Mouse (Mus musculus): Measurements from ENCODE around the gene Il17ra. TPM values are rescaled to one million over a fixed set of nuclear protein-coding genes. Genes with fewer than 3 reads are reported as not detected.
A peak's percentile ranks its signal among the peaks of the same experiment; 100 is the strongest.

Il17ra gene
- 2.8 and 3.0 TPM in 2 replicates for polyA plus RNA-seq (2016; fragmentation: Nextera tagmentation; extraction: Ambion mirVana)

DNA sequence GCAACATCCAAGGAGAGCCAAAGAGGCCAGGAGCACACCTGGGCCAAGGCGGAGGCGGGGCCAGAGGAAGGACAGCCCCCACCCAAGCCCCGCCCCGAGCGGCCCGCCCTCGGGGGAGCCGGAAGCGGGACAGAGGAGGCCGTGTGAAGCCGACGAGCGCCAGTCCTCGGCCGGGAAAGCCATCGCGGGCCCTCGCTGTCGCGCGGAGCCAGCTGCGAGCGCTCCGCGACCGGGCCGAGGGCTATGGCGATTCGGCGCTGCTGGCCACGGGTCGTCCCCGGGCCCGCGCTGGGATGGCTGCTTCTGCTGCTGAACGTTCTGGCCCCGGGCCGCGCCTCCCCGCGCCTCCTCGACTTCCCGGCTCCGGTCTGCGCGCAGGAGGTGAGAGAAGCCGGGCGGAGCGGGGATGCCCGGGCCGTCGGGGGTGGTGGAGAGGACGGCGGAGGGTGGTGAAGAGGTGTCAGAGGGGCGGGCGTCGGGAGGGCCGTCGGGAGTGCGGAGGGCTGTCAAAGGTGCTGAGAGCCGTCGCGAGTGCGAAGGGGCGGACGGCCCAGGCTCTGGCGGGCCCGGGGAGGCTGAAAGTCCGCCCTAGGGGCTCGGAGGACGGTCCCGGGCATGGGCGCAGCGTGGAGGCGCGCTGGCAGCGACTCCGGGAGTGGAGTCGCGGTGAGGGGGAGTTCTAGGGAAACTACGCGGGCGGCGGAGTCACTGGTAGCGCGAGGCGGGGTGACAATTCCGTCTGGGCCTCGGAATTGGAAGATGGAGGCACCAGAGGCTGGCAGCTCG lies at the start of gene Il17ra:
Gene Il17ra (plus strand): TSS at position 162 of the 786 bp plus-strand sequence.
- DNase-seq (ENCODE audit: low spot score): peak; percentile 85
- Histone ChIP-seq H3K27me3 (ENCODE audit: low read depth, poor library complexity, severe bottlenecking) (peaks cover 59% of the 10 kb centered on the region), H3K27ac (peak within 1 kb of the TSS; percentile 67)

DNA sequence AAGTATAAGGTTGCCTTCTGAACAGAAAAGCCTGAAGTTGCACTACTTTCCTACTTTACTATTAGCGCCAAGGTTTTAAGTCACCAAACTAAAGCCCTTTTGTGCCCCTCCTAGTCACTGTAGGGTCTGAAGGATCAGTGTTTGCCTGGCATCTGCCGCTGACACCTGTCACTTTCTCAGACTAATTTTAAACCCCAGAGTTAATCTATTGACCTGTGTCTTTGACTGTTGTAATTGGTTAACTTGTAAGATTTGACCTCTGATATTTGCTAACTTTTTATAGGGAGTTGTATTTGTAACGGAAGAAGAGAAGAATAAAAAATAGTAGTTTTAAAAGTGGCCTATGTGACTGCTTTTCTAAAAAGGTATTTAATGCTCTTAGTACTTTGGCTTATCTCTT lies 24.9 kb upstream of the Il17ra start:
- Histone ChIP-seq H3K9me3 (replicated peaks) (no peaks in the 10 kb centered on the region), H3K27me3 (ENCODE audit: low read depth, poor library complexity, severe bottlenecking) (no peaks in the 10 kb centered on the region), H3K36me3 (peaks cover 91% of the 10 kb centered on the region), H3K27ac (no peak overlapping the region), H3K4me1 (no peaks in the 10 kb centered on the region), H3K4me3 (no peak overlapping the region)
- 95% methylated on average over 3 of the region's 3 CpGs for WGBS
- no peak for DNase-seq (ENCODE audit: low spot score)

More for the DNA sequence above, at the start of gene Il17ra:
- H3K4me1 ChIP-seq: peaks cover 13% of the 10 kb centered on the region
- H3K36me3 ChIP-seq: no peaks in the 10 kb centered on the region
- H3K4me3 ChIP-seq: peak within 1 kb of the TSS; percentile 66
- WGBS: 1% methylated on average over 90 of the region's 90 CpGs
- no peaks in the 10 kb centered on the region for H3K9me3 ChIP-seq (replicated peaks)

DNA sequence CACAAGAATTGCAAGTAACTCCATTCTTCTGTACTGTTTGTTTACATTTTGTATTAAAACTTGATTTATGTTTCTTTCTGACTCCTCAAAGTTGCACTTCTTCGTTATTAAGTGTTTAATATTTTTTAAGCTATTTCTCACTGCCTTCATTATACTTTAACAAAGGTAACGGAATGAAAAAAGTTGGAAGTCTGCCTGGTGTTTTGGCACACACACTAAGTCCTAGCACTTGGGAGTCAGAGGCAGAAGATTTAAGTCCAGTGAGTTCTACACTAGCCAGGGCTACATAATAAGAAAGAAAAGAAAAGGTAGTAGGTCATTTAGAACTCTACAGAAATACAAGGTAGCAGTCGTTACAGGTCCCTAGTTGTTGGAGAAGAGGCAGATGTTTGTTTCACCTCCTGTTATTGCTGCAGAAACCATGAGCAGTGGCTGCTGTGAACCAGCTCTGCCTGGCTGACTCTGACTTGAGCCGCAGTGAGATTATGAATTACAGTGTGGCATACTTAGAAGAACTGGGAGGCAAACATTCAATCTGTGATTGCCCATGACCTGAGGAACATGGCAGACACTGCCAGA lies 20.8 kb upstream of the Il17ra start:
- H3K27me3 ChIP-seq (ENCODE audit: low read depth, poor library complexity, severe bottlenecking): no peaks in the 10 kb centered on the region
- no peaks in the 10 kb centered on the region for H3K9me3 ChIP-seq (replicated peaks)
- no peaks in the 10 kb centered on the region for H3K4me1 ChIP-seq
- DNase-seq (ENCODE audit: low spot score): no peak
- no peak overlapping the region for H3K27ac ChIP-seq
- 93% methylated on average over 4 of the region's 4 CpGs for WGBS
- H3K4me3 ChIP-seq: no peak overlapping the region
- peaks cover 69% of the 10 kb centered on the region for H3K36me3 ChIP-seq

DNA sequence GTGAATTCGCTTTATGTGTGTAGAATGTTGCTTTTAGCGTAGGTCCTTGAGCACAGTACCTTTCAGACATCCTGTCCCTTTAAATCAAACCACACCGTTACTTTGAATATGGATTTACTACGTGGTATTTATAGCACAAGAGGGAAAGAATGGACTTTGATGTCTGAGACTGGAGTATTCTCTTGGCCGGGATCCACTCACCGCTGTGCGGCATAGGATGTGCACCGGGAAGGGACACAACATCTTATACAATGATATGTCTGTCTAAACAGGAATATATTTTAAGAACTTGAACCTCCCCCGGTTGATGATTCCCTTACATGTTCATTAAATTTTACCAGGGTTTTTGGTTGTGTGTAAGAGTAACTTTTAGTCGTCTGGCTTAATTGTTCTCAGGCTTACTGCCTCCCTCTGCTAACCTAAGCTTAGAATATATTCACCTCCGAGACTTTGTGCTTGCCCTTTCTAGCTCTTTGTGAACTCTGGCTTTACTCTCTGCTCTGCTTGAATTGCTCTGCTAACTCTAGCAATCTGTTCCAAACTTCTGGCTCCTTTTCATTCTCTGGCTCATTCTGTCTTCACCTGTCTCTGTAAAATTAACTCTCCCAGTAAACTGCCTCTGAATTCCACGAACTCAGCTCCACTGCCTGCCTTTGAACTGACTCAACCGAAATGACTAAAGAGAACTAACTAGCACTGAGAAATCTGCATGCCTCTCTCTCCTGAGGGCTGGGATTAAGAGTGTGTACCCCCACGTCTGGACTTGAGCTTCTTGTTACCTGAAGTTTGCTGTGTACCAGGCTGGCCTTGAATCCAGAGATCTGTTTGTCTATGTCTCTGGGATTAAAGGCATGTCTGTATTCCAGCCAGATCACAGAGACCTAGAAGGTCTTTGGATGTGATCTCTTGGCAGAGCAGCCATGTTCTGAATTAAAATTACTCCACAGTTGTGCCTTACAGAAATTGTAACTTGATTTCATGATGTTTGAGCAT lies 19.4 kb upstream of the Il17ra start:
- H3K36me3 ChIP-seq: peaks cover 55% of the 10 kb centered on the region
- H3K27me3 ChIP-seq (ENCODE audit: low read depth, poor library complexity, severe bottlenecking): no peaks in the 10 kb centered on the region
- H3K4me3 ChIP-seq: no peak overlapping the region
- H3K9me3 ChIP-seq (replicated peaks): no peaks in the 10 kb centered on the region
- 87% methylated on average over 14 of the region's 14 CpGs for WGBS
- H3K27ac ChIP-seq: no peak overlapping the region
- no peak for DNase-seq (ENCODE audit: low spot score)
- no peaks in the 10 kb centered on the region for H3K4me1 ChIP-seq

DNA sequence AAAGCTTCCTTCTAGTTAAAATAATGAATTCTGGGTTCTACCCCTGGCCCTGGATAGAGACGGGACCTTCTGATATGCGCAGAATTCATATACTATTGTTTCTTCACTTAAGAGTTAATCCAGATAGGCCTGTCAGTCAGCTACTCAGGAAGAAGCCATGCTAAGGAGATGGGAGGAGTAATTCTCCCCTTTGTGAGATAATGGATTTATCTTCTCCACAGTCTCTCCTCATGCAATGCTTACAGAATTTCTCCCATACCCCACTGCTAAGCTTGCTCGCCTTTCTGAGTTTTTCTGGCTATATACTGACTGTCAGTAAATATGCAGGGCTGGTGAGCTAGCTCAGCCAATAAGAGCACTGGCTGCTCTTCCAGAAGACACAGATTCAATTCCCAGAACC lies 12.8 kb upstream of the Il17ra start:
- Histone ChIP-seq H3K27me3 (ENCODE audit: low read depth, poor library complexity, severe bottlenecking) (no peaks in the 10 kb centered on the region), H3K4me1 (0 out of 2 replicates have a peak, but pooled peaks cover 9% of the 10 kb centered on the region), H3K27ac (no peak overlapping the region), H3K9me3 (replicated peaks) (no peaks in the 10 kb centered on the region), H3K36me3 (no peaks in the 10 kb centered on the region; the same call in 1 of the 2 replicates), H3K4me3 (no peak overlapping the region)
- WGBS: 88% methylated on average over 3 of the region's 3 CpGs
- DNase-seq (ENCODE audit: low spot score): no peak

DNA sequence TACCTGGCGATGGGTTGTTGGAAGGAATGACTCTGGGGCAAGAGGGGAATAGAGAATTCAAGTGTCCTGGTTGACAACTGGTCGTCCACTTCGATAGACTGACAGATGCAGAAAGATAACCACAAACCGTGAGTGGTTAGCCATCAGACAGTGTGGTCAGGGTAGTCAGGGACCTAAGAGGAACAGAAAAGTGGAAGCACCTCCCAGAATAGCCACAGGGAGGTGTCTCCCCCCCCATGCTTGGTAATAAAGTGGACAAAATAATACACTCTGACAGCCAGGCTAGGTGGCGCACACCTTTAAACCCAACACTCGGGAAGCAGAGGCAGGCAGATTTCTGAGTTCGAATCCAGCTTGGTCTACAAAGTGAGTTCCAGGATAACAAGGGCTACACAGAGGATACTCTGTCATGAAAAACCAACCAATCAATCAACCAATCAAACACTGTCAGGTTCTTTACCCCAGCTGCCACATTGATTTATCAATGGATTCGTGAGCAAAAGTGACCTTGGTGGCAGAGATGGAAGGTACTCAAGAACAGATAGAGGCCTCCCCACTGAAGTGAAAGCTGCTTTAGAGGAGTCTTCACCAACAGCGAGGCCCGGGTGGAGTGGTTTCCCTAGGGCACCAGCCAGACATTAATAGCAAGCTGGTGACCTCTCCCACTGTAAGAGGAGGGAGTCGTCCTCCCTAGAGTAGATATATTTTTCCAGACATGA lies 10.5 kb upstream of the Il17ra start:
- no peak for DNase-seq (ENCODE audit: low spot score)

DNA sequence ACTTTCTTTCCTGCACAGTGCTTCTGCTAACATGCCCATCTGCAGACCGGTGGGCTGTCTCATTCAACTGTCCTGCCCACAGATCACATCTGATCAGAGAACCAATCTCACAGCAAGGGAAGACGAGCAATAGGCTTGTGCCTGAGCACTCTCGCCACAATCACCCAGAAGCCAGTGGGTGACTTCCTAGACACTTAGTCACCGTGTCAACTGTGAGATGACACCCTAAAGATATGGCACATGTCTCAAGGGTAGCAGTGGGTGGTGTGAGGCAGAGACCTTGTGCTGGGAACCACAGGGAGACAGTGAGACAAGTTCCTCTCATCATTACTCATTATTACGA lies 10.0 kb upstream of the Il17ra start:
- 0 out of 2 replicates have a peak, but pooled peaks cover 9% of the 10 kb centered on the region for H3K4me1 ChIP-seq
- DNase-seq (ENCODE audit: low spot score): no peak
- no peak overlapping the region for H3K4me3 ChIP-seq
- 85% methylated on average over 5 of the region's 5 CpGs for WGBS
- no peaks in the 10 kb centered on the region for H3K27me3 ChIP-seq (ENCODE audit: low read depth, poor library complexity, severe bottlenecking)
- H3K27ac ChIP-seq: no peak overlapping the region
- H3K9me3 ChIP-seq (replicated peaks): no peaks in the 10 kb centered on the region
- H3K36me3 ChIP-seq: no peaks in the 10 kb centered on the region

More for the DNA sequence above, 10.5 kb upstream of the Il17ra start:
- 0 out of 2 replicates have a peak, but pooled peaks cover 9% of the 10 kb centered on the region for H3K4me1 ChIP-seq
- H3K36me3 ChIP-seq: no peaks in the 10 kb centered on the region
- H3K27ac ChIP-seq: no peak overlapping the region
- H3K4me3 ChIP-seq: no peak overlapping the region
- 87% methylated on average over 11 of the region's 11 CpGs for WGBS
- H3K9me3 ChIP-seq (replicated peaks): no peaks in the 10 kb centered on the region
- H3K27me3 ChIP-seq (ENCODE audit: low read depth, poor library complexity, severe bottlenecking): no peaks in the 10 kb centered on the region

DNA sequence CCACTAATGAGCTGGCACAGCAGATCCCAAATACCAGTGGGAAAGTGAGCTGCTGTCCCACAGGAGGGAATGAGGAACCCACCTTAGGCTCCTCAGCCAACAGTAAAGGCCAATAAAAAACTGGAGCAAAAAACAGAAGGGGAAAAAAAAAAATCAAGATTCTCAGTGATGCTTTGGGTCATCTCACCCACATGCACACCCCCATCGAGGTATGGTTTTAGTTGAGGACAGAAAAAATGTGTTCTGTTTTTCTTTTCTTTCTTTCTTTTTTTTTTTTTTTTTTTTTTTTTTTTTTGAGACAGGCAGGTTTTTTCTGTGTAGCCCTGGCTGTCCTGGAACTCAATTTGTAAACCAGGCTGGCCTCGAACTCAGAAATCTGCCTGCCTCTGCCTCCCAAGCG lies 9.5 kb upstream of the Il17ra start:
- Histone ChIP-seq H3K4me1 (0 out of 2 replicates have a peak, but pooled peaks cover 9% of the 10 kb centered on the region), H3K36me3 (no peaks in the 10 kb centered on the region), H3K9me3 (replicated peaks) (no peaks in the 10 kb centered on the region), H3K4me3 (no peak overlapping the region), H3K27me3 (ENCODE audit: low read depth, poor library complexity, severe bottlenecking) (no peaks in the 10 kb centered on the region), H3K27ac (no peak overlapping the region)
- WGBS: 94% methylated on average over 3 of the region's 3 CpGs
- DNase-seq (ENCODE audit: low spot score): no peak

DNA sequence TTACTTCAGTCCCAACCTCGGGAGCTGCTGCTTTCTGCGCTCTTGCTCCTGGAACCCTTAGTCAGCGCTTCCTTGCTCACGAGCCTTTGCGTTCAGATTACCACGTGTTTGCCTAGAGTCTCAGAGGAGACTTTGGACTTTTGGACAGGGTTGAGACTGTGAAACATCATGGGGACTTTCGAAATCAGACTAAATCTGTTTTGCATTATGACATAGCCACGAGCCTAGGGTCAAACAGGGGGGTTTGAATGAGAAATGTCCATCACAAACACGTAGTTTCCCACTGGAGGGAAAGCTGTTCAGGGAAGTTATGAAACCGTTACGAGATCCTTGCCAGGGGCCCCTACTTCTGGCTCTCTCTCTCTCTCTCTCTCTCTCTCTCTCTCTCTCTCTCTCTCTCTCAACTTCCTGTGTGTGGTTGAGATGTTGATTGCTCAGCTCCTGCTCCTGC lies 8.4 kb upstream of the Il17ra start:
- Histone ChIP-seq H3K4me1 (0 out of 2 replicates have a peak, but pooled peaks cover 9% of the 10 kb centered on the region), H3K4me3 (no peak overlapping the region), H3K36me3 (no peaks in the 10 kb centered on the region), H3K27ac (no peak overlapping the region), H3K27me3 (ENCODE audit: low read depth, poor library complexity, severe bottlenecking) (0 out of 2 replicates have a peak, but pooled peaks cover 5% of the 10 kb centered on the region), H3K9me3 (replicated peaks) (no peaks in the 10 kb centered on the region)
- WGBS: 58% methylated on average over 11 of the region's 11 CpGs
- no peak for DNase-seq (ENCODE audit: low spot score)

DNA sequence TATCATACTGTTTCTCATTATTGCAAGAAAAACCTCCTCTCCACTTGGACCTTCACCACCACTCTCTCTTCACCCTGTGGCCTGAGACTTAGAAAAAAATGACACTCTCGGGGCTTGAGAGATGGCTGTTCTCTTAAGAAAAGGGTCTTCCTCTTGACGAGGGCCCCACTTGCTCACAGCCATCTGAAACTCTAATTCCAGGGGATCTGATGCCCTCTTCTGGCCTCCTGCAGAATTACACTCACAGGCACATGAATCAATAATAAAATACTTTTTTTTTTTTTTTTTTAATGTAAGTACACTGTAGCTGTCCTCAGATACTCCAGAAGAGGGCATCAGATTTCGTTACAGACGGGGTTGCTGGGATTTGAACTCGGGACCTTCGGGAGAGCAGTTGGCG lies 6.0 kb upstream of the Il17ra start:
- Histone ChIP-seq H3K27ac (no peak overlapping the region), H3K9me3 (replicated peaks) (no peaks in the 10 kb centered on the region), H3K4me3 (no peak overlapping the region), H3K36me3 (no peaks in the 10 kb centered on the region), H3K4me1 (0 out of 2 replicates have a peak, but pooled peaks cover 9% of the 10 kb centered on the region), H3K27me3 (ENCODE audit: low read depth, poor library complexity, severe bottlenecking) (peaks cover 23% of the 10 kb centered on the region)
- DNase-seq (ENCODE audit: low spot score): no peak
- WGBS: 69% methylated on average over 7 of the region's 7 CpGs

DNA sequence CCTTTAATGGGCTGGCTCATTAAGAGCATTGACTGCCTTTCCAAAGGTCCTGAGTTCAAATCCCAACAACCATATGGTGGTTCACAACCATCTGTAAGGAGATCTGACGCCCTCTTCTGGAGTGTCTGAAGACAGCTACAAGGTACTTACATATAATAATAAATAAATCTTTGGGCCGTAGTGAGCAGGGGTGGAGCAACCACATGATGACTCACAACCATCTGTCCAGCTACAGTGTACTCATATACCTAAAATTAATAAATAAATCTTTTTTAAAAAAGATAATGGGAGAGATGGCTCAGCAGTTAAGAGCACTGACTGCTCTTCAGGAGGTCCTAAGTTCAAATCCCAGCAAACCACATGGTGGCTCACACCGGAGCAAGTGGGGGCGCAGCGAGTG lies 5.3 kb upstream of the Il17ra start:
- no peak for DNase-seq (ENCODE audit: low spot score)
- no peaks in the 10 kb centered on the region for H3K9me3 ChIP-seq (replicated peaks)
- no peak overlapping the region for H3K27ac ChIP-seq
- 92% methylated on average over 5 of the region's 5 CpGs for WGBS
- H3K36me3 ChIP-seq: no peaks in the 10 kb centered on the region
- 0 out of 2 replicates have a peak, but pooled peaks cover 9% of the 10 kb centered on the region for H3K4me1 ChIP-seq
- H3K4me3 ChIP-seq: no peak overlapping the region
- H3K27me3 ChIP-seq (ENCODE audit: low read depth, poor library complexity, severe bottlenecking): peaks cover 30% of the 10 kb centered on the region

DNA sequence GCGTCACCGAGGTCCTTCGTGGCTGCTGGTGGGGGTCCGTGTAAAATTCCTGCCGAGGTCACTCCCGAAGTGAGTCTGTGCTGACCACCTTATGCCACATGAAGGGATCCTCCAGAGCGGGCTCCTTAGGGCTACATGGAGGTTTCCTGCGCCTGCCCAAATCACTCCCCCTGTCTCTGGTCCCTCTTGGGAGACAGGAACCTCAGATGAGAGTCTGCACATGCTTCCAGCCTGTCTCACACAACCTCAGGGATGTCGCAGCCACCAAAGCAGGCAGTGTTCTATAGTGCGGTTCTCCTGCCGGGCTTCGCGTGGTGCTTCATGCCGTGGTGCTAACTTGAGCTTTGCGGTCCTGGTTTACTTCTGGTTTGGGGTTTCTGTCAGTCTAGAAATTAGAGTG lies 1.8 kb upstream of the Il17ra start:
- Histone ChIP-seq H3K4me3 (no peak overlapping the region), H3K27me3 (ENCODE audit: low read depth, poor library complexity, severe bottlenecking) (peaks cover 59% of the 10 kb centered on the region), H3K9me3 (replicated peaks) (no peaks in the 10 kb centered on the region), H3K36me3 (no peaks in the 10 kb centered on the region), H3K4me1 (peaks cover 13% of the 10 kb centered on the region), H3K27ac (no peak overlapping the region)
- 64% methylated on average over 15 of the region's 15 CpGs for WGBS
- DNase-seq (ENCODE audit: low spot score): no peak

Measured in limb, embryonic 10.5 days (tissue).